Mouse (Mus musculus) cortical plate, adult 2 months (tissue): Measurements from ENCODE around the gene Slc34a3.

Experiments
- CTCF ChIP-seq: fragments of 200-500 bp; IDR thresholded peaks from 2 replicates; pipeline ENCODE4 v1.5.1; 2011; ENCODE audit warnings: mild to moderate bottlenecking, control low read depth, low read length; ENCODE audit not compliant: insufficient read depth; ENCODE audit errors: extremely low read depth
- POLR2A ChIP-seq: fragments of 200-500 bp; IDR thresholded peaks from 2 replicates; pipeline ENCODE4 v1.6.1; 2011; ENCODE audit warnings: mild to moderate bottlenecking, low read length, control low read depth; ENCODE audit not compliant: insufficient read depth; ENCODE audit errors: extremely low read depth

DNA sequence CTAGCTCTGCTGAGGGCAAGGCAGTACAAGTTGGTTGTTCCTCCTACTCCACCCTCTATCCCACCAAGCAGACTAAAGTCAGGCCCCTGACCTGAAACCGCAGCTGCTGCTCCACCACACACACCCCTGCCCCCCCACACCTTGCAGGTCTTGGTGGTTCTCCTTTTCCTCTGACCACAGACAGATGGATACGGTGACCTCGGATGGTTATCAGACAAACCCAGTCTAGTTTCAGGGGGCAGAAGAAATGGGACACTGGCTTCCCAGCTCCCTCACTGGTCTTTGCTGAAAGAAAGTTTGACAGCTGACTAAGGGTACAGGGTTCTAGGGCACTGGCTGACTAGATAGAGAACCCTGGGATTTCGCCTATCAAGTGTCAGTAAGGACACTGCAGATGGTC is 743 bp downstream of the Slc34a3 start:
- no peak for TF ChIP-seq CTCF
- TF ChIP-seq POLR2A: no peak
